Mouse (Mus musculus): ENCODE results near the gene Ssh2. TPM values are rescaled to one million over a fixed set of nuclear protein-coding genes. Genes with fewer than 3 reads are reported as not detected.

Ssh2 gene
- polyA plus RNA-seq, 1 experiment from 2014 or later, result 11.3 TPM

- peak; percentile 97 for DNase-seq (ENCODE audit: low spot score)
- H3K9me3 ChIP-seq (ENCODE audit: control insufficient read depth, low read length), result no peaks in the 10 kb centered on the region
- no peaks in the 10 kb centered on the region for H3K36me3 ChIP-seq (ENCODE audit: control insufficient read depth, insufficient read depth, low read length)
- peaks cover 45% of the 10 kb centered on the region for H3K4me1 ChIP-seq (ENCODE audit: control insufficient read depth, insufficient read depth, low read length)
- peak overlapping the region; percentile 95 for H3K4me2 ChIP-seq (ENCODE audit: low read depth, low read length)
- H3K27ac ChIP-seq (replicated peaks; ENCODE audit: low read depth, low read length), result peak overlapping the region; percentile 92
- peak overlapping the region; percentile 70 for H3K9ac ChIP-seq (ENCODE audit: low read depth, low read length)
- H3K4me3 ChIP-seq (ENCODE audit: low read depth, low read length), result peak overlapping the region; percentile 86
- WGBS, result 0% methylated on average over 11 of the region's 32 CpGs
- ATAC-seq (ENCODE audit: low read depth), result peak; percentile 79
- H3K27me3 ChIP-seq (replicated peaks; ENCODE audit: control insufficient read depth, insufficient read depth, low read length), result no peaks in the 10 kb centered on the region
These were observed 276.8 kb downstream of the Ssh2 start for GRCm38 (mm10) chr11:77492911-77493332.

DNA sequence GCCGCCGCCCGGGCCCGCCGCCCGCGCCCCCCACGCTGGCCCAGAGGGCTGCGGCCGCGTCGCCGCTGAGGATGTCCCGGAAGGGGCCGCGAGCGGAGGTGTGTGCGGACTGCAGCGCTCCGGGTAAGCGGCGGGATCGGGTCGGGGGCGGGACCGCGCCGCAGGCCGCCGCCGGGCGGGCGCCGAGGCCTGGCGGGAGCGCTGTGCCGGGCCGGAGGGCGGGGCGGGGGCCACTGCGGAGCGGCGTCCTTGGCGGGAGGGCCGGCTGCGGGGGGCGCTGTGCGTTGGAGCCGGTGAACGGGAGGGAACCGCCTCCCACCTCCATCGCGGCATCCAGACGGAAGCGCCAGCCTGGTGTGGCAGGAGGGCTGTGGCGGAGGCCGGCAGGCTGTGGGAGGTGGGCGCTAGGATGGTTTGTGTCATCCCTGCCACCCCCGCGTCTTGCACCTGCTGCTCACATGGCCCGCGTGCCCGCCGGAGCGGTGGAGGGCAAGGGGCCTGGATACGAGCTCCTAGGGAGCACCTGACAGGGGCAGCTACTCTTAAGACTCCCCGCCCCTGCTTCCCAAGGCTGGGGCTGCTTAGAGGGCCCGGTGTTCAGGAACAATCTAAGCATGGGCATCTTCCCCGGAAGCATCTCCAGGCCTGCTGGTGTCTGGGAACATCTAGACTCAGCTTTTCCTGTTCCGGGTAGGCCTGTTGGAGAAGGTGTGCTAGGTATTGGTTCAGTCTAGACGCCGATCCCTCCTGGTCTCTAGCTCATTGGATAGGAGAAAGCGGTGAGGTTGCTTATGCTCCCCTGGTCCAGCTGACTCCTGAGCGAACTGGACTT, 277.6 kb downstream of the Ssh2 start, which contains the start of gene Git1:
Gene Git1 (plus strand): TSS at position 51 of the 832 bp plus-strand sequence.
- H3K27ac ChIP-seq (replicated peaks; ENCODE audit: low read depth, low read length), result peak within 1 kb of the TSS; percentile 92
- peak within 1 kb of the TSS; percentile 90 for H3K9ac ChIP-seq (ENCODE audit: low read depth, low read length)
- 1% methylated on average over 22 of the region's 74 CpGs for WGBS
- no peaks in the 10 kb centered on the region for H3K9me3 ChIP-seq (ENCODE audit: control insufficient read depth, low read length)
- no peaks in the 10 kb centered on the region for H3K27me3 ChIP-seq (replicated peaks; ENCODE audit: control insufficient read depth, insufficient read depth, low read length)
- ATAC-seq (ENCODE audit: low read depth) (no peak), DNase-seq (ENCODE audit: low spot score) (no peak)
- H3K36me3 ChIP-seq (ENCODE audit: control insufficient read depth, insufficient read depth, low read length), result no peaks in the 10 kb centered on the region
- H3K4me3 ChIP-seq (ENCODE audit: low read depth, low read length), result peak within 1 kb of the TSS; percentile 86
- H3K4me2 ChIP-seq (ENCODE audit: low read depth, low read length), result peak within 1 kb of the TSS; percentile 95
- peaks cover 37% of the 10 kb centered on the region for H3K4me1 ChIP-seq (ENCODE audit: control insufficient read depth, insufficient read depth, low read length)

GRCm38 (mm10) chr11:77494344-77494676, 278.2 kb downstream of the Ssh2 start:
- Histone ChIP-seq H3K36me3 (ENCODE audit: control insufficient read depth, insufficient read depth, low read length) (peaks cover 2% of the 10 kb centered on the region; the same call in 1 of the 2 replicates), H3K9ac (ENCODE audit: low read depth, low read length) (peak overlapping the region; percentile 90), H3K9me3 (ENCODE audit: control insufficient read depth, low read length) (no peaks in the 10 kb centered on the region), H3K4me2 (ENCODE audit: low read depth, low read length) (peak overlapping the region; percentile 67), H3K27me3 (replicated peaks; ENCODE audit: control insufficient read depth, insufficient read depth, low read length) (no peaks in the 10 kb centered on the region), H3K27ac (replicated peaks; ENCODE audit: low read depth, low read length) (peak overlapping the region; percentile 92; the same call in 1 of the 2 replicates), H3K4me1 (ENCODE audit: control insufficient read depth, insufficient read depth, low read length) (peaks cover 36% of the 10 kb centered on the region), H3K4me3 (ENCODE audit: low read depth, low read length) (peak overlapping the region; percentile 86)
- ATAC-seq (ENCODE audit: low read depth), result no peak
- WGBS, result 23% methylated on average over 4 of the region's 4 CpGs
- no peak for DNase-seq (ENCODE audit: low spot score)

DNA sequence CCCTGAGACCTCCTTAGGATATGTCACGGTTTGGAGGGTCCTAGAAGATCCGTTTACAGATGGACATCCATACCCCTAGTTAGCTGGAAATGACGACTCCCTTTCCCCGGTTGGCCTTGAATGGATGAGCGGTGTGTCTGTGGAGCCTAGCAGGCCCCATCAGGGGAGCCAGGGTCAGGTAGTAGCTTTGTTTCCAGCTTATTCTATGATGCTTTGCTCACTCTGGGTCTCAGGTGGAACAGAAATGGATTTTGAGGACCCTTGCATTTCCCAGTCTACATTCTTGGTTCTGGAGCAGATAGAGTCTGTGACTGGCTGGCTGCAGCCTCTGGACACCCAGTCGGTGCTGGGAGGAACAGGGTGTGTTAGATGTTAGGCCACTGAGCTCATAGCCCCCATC, 278.7 kb downstream of the Ssh2 start:
- H3K27ac ChIP-seq (replicated peaks; ENCODE audit: low read depth, low read length), result no peak overlapping the region
- H3K36me3 ChIP-seq (ENCODE audit: control insufficient read depth, insufficient read depth, low read length), result peaks cover 7% of the 10 kb centered on the region
- H3K4me2 ChIP-seq (ENCODE audit: low read depth, low read length), result peak overlapping the region; percentile 67
- peaks cover 36% of the 10 kb centered on the region for H3K4me1 ChIP-seq (ENCODE audit: control insufficient read depth, insufficient read depth, low read length)
- peak overlapping the region; percentile 86 for H3K4me3 ChIP-seq (ENCODE audit: low read depth, low read length)
- 67% methylated on average over 6 of the region's 6 CpGs for WGBS
- no peaks in the 10 kb centered on the region for H3K9me3 ChIP-seq (ENCODE audit: control insufficient read depth, low read length)
- peak overlapping the region; percentile 90 for H3K9ac ChIP-seq (ENCODE audit: low read depth, low read length)
- ATAC-seq (ENCODE audit: low read depth), result no peak
- no peaks in the 10 kb centered on the region for H3K27me3 ChIP-seq (replicated peaks; ENCODE audit: control insufficient read depth, insufficient read depth, low read length)
- DNase-seq (ENCODE audit: low spot score), result no peak

DNA sequence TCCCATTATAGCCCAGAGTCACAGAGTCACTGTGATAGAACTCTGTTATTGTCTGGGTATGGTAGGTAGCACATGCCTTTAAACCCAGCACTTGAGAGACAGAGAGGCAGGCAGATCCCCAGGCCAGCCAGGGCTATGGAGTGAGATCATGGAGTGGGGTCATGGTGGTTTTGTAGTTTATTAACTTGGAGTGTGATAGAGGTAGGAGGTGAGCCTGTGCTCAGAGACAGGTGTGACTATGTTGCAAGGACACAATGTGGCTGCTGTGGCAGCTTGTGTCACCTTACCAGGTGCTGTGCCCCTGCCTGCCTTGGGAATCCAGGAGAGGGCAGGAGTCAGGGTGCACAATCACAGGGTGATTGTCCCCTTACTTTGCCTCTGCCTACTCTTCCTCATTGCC, 279.4 kb downstream of the Ssh2 start:
- H3K36me3 ChIP-seq (ENCODE audit: control insufficient read depth, insufficient read depth, low read length), result peaks cover 14% of the 10 kb centered on the region
- ATAC-seq (ENCODE audit: low read depth) (no peak), DNase-seq (ENCODE audit: low spot score) (no peak)
- H3K4me3 ChIP-seq (ENCODE audit: low read depth, low read length), result no peak overlapping the region
- no peak overlapping the region for H3K9ac ChIP-seq (ENCODE audit: low read depth, low read length)
- H3K9me3 ChIP-seq (ENCODE audit: control insufficient read depth, low read length), result no peaks in the 10 kb centered on the region
- peak overlapping the region; percentile 67; the same call in 1 of the 2 replicates for H3K4me2 ChIP-seq (ENCODE audit: low read depth, low read length)
- H3K4me1 ChIP-seq (ENCODE audit: control insufficient read depth, insufficient read depth, low read length), result peaks cover 30% of the 10 kb centered on the region
- H3K27me3 ChIP-seq (replicated peaks; ENCODE audit: control insufficient read depth, insufficient read depth, low read length), result no peaks in the 10 kb centered on the region
- no peak overlapping the region for H3K27ac ChIP-seq (replicated peaks; ENCODE audit: low read depth, low read length)

GRCm38 (mm10) chr11:77497341-77497756, 281.3 kb downstream of the Ssh2 start:
- Histone ChIP-seq H3K9me3 (ENCODE audit: control insufficient read depth, low read length) (no peaks in the 10 kb centered on the region), H3K4me1 (ENCODE audit: control insufficient read depth, insufficient read depth, low read length) (peaks cover 19% of the 10 kb centered on the region), H3K27me3 (replicated peaks; ENCODE audit: control insufficient read depth, insufficient read depth, low read length) (no peaks in the 10 kb centered on the region), H3K9ac (ENCODE audit: low read depth, low read length) (peak overlapping the region; percentile 19; the same call in 1 of the 2 replicates), H3K36me3 (ENCODE audit: control insufficient read depth, insufficient read depth, low read length) (peaks cover 28% of the 10 kb centered on the region), H3K27ac (replicated peaks; ENCODE audit: low read depth, low read length) (peak overlapping the region; percentile 72), H3K4me2 (ENCODE audit: low read depth, low read length) (no peak overlapping the region), H3K4me3 (ENCODE audit: low read depth, low read length) (no peak overlapping the region)
- ATAC-seq (ENCODE audit: low read depth) (no peak), DNase-seq (ENCODE audit: low spot score) (peak; percentile 66)
- WGBS, result 18% methylated on average over 6 of the region's 6 CpGs

GRCm38 (mm10) chr11:77497851-77498250, 281.8 kb downstream of the Ssh2 start:
- no peaks in the 10 kb centered on the region for H3K9me3 ChIP-seq (ENCODE audit: control insufficient read depth, low read length)
- 52% methylated on average over 4 of the region's 4 CpGs for WGBS
- H3K27me3 ChIP-seq (replicated peaks; ENCODE audit: control insufficient read depth, insufficient read depth, low read length), result no peaks in the 10 kb centered on the region
- H3K4me3 ChIP-seq (ENCODE audit: low read depth, low read length), result no peak overlapping the region
- peak overlapping the region; percentile 72; the same call in 1 of the 2 replicates for H3K27ac ChIP-seq (replicated peaks; ENCODE audit: low read depth, low read length)
- no peak for ATAC-seq (ENCODE audit: low read depth)
- no peak for DNase-seq (ENCODE audit: low spot score)
- no peak overlapping the region for H3K4me2 ChIP-seq (ENCODE audit: low read depth, low read length)
- H3K4me1 ChIP-seq (ENCODE audit: control insufficient read depth, insufficient read depth, low read length), result peaks cover 14% of the 10 kb centered on the region
- H3K36me3 ChIP-seq (ENCODE audit: control insufficient read depth, insufficient read depth, low read length), result peaks cover 33% of the 10 kb centered on the region
- H3K9ac ChIP-seq (ENCODE audit: low read depth, low read length), result no peak overlapping the region

- no peak overlapping the region for H3K4me3 ChIP-seq (ENCODE audit: low read depth, low read length)
- no peaks in the 10 kb centered on the region for H3K9me3 ChIP-seq (ENCODE audit: control insufficient read depth, low read length)
- H3K4me2 ChIP-seq (ENCODE audit: low read depth, low read length), result no peak overlapping the region
- H3K27ac ChIP-seq (replicated peaks; ENCODE audit: low read depth, low read length), result no peak overlapping the region
- H3K27me3 ChIP-seq (replicated peaks; ENCODE audit: control insufficient read depth, insufficient read depth, low read length), result no peaks in the 10 kb centered on the region
- peaks cover 14% of the 10 kb centered on the region for H3K4me1 ChIP-seq (ENCODE audit: control insufficient read depth, insufficient read depth, low read length)
- ATAC-seq (ENCODE audit: low read depth) (no peak), DNase-seq (ENCODE audit: low spot score) (no peak)
- no peak overlapping the region for H3K9ac ChIP-seq (ENCODE audit: low read depth, low read length)
- H3K36me3 ChIP-seq (ENCODE audit: control insufficient read depth, insufficient read depth, low read length), result peaks cover 39% of the 10 kb centered on the region
- 62% methylated on average over 12 of the region's 12 CpGs for WGBS
These were observed 282.4 kb downstream of the Ssh2 start for GRCm38 (mm10) chr11:77498261-77499139.
